In the genomic region with DNA sequence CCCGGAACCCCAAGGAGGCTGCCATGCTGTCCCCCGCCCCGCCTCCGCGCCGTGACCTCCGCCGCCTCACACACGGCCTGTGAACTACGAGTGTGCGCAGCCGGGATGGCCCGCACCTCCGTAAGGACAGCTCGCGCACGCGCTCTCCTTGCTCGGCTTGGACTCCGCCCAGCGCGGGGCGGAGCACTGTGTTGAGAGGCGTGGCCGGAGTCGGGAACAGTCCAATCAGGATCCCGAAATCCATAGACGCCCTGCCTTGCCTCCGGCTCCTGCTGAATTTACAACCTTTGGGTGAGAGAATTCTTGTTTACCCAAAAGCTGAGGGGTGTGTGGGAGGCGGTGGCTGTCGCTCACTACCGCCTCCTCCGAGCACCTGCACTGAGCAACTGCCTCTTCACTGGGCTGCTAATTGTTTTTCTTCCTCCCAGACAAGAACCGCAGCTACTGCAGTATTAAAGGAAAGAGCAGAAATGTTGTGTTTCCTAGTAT, we compare ENCODE assay signal across 8 mouse cellular contexts. TPM values are rescaled to one million over a fixed set of nuclear protein-coding genes. Genes with fewer than 3 reads are reported as not detected.
DNase-seq lines count a peak whose midpoint lies in the region; ATAC-seq lines count a peak whose summit lies in the region.

A gene (minus strand): TSS at position 166 of the 489 bp plus-strand sequence.

- 0 out of 2 replicates have a peak, but pooled peaks cover 3% of the 10 kb centered on the region for H3K36me3 ChIP-seq in heart, embryonic 14.5 days (ENCODE audit: control insufficient read depth, insufficient read depth, low read length)
- H3K36me3 ChIP-seq in liver, embryonic 13.5 days = no peaks in the 10 kb centered on the region
- H3K36me3 ChIP-seq in stomach, embryonic 16.5 days (ENCODE audit: control insufficient read depth, insufficient read depth, low read length) = no peaks in the 10 kb centered on the region

- H3K4me2 ChIP-seq in heart, embryonic 14.5 days (ENCODE audit: low read length) = peak within 1 kb of the TSS; percentile 71
- H3K4me2 ChIP-seq in liver, embryonic 13.5 days = peak within 1 kb of the TSS; percentile 87
- H3K4me2 ChIP-seq in stomach, embryonic 16.5 days (ENCODE audit: low read depth, low read length) = peak within 1 kb of the TSS; percentile 85

- no peaks in the 10 kb centered on the region for H3K9me3 ChIP-seq in heart, embryonic 14.5 days (ENCODE audit: control insufficient read depth, low read length)
- H3K9me3 ChIP-seq in liver, embryonic 13.5 days (replicated peaks) = no peaks in the 10 kb centered on the region
- H3K9me3 ChIP-seq in stomach, embryonic 16.5 days (replicated peaks; ENCODE audit: control insufficient read depth, low read length) = no peaks in the 10 kb centered on the region

- peak within 1 kb of the TSS; percentile 86 for H3K9ac ChIP-seq in heart, embryonic 14.5 days (ENCODE audit: low read length)
- peak within 1 kb of the TSS; percentile 86 for H3K9ac ChIP-seq in liver, embryonic 13.5 days
- H3K9ac ChIP-seq in stomach, embryonic 16.5 days (ENCODE audit: low read length) = peak within 1 kb of the TSS; percentile 93

- under 1% methylated on average over 31 of the region's 34 CpGs for WGBS in heart, embryonic 14.5 days
- WGBS in liver, embryonic 13.5 days (ENCODE audit: insufficient replicate concordance) = under 1% methylated on average over 34 of the region's 34 CpGs
- under 1% methylated on average over 34 of the region's 34 CpGs for WGBS in stomach, embryonic 16.5 days

- H3K4me1 ChIP-seq in heart, embryonic 14.5 days (ENCODE audit: control insufficient read depth in 2 of 2, insufficient read depth in 2 of 2, low read length in 2 of 2) = peaks cover 0 to 13% of the 10 kb centered on the region in 2 experiments; a peak in 3 of 4 replicates
- peaks cover 28% of the 10 kb centered on the region for H3K4me1 ChIP-seq in liver, embryonic 13.5 days (replicated peaks)
- H3K4me1 ChIP-seq in stomach, embryonic 16.5 days (ENCODE audit: control insufficient read depth, insufficient read depth, low read length) = no peaks in the 10 kb centered on the region

- no peaks in the 10 kb centered on the region for H3K27me3 ChIP-seq in heart, embryonic 14.5 days (ENCODE audit: control insufficient read depth, insufficient read depth, low read length)
- H3K27me3 ChIP-seq in liver, embryonic 13.5 days = no peaks in the 10 kb centered on the region
- H3K27me3 ChIP-seq in stomach, embryonic 16.5 days (ENCODE audit: control insufficient read depth, insufficient read depth, low read length) = no peaks in the 10 kb centered on the region

- peak within 1 kb of the TSS; percentile 78 for H3K4me3 ChIP-seq in heart, embryonic 14.5 days (ENCODE audit: control insufficient read depth in 1 of 2, insufficient read depth in 1 of 2, low read depth in 1 of 2, low read length in 2 of 2)
- H3K4me3 ChIP-seq in liver, embryonic 13.5 days (replicated peaks) = peak within 1 kb of the TSS; percentile 80
- peak within 1 kb of the TSS; percentile 73 for H3K4me3 ChIP-seq in stomach, embryonic 16.5 days (replicated peaks; ENCODE audit: low read length)

- ATAC-seq in CD4-positive, CD25-positive, alpha-beta regulatory T cell, adult 4 months = peak; percentile 97
- peak; percentile 100 for ATAC-seq in heart, embryonic 14.5 days (ENCODE audit: insufficient number of reproducible peaks, insufficient read depth, low FRiP score, low read depth)
- ATAC-seq in liver, embryonic 13.5 days (ENCODE audit: low read depth) = peak; percentile 99
- peak; percentile 100 for ATAC-seq in stomach, embryonic 16.5 days (ENCODE audit: insufficient read depth, low FRiP score)

- peak; percentile 98 for DNase-seq in c-Kit-negative CD71-positive TER-119-positive erythroid progenitor cells, embryonic 14.5 days (ENCODE audit: low read depth, low spot score)
- DNase-seq in fibroblast of lung, adult 2 months (ENCODE audit: low read depth) = peak; percentile 99
- peak; percentile 99 for DNase-seq in kidney, postnatal 14 days
- peak; percentile 98 for DNase-seq in liver, embryonic 13.5 days
- peak; percentile 98 for DNase-seq in neural tube, embryonic 10.5 days (ENCODE audit: extremely low spot score, low spot score)

- peak within 1 kb of the TSS; percentile 57 to 72 for H3K27ac ChIP-seq in heart, embryonic 14.5 days (replicated peaks in 1 of 2; ENCODE audit: control insufficient read depth in 1 of 2, insufficient read depth in 1 of 2, low read depth in 2 of 2, low read length in 2 of 2)
- H3K27ac ChIP-seq in liver, embryonic 13.5 days = peak within 1 kb of the TSS; percentile 83
- H3K27ac ChIP-seq in stomach, embryonic 16.5 days (ENCODE audit: low read length) = peak within 1 kb of the TSS; percentile 83

RNA-seq across cellular contexts. Expression of the gene that starts here (rescaled TPM):
- polyA plus RNA-seq in CD4-positive, CD25-positive, alpha-beta regulatory T cell, adult 4 months (2017; shearing (Covaris generic)) = 10 to 100 TPM; 42.2 to 43.0 TPM
- 83.4 and 97.4 TPM in 2 replicates for polyA plus RNA-seq in heart, embryonic 14.5 days (2014; fragmentation: Nextera tagmentation; extraction: Ambion mirVana)
- polyA plus RNA-seq in liver, embryonic 13.5 days (2015; fragmentation: Nextera tagmentation; extraction: Ambion mirVana) = 61.6 and 71.7 TPM in 2 replicates
- polyA plus RNA-seq in stomach, embryonic 16.5 days (2015; fragmentation: Nextera tagmentation; extraction: Ambion mirVana) = 112 and 116 TPM in 2 replicates

Comparison
In these comparisons a context has a peak if more than half of its experiments do, and no peak if none do; other contexts are left out.
1. Peak in every context shown above with its lines: DNase-seq, ATAC-seq, H3K4me3 ChIP-seq and H3K27ac ChIP-seq.